Mouse (Mus musculus): ENCODE results near the gene Fmo1. TPM values are rescaled to one million over a fixed set of nuclear protein-coding genes. Genes with fewer than 3 reads are reported as not detected.
"Not testable (repeated sequence)": the region's sequence is repeated elsewhere in the genome, so short reads cannot be mapped to it uniquely, and the experiment has no call there.

Gene Fmo1
- total RNA-seq, 1 experiment from 2014 or later = not detected

- ATAC-seq (ENCODE audit: extremely low read depth, insufficient number of reproducible peaks, low FRiP score, poor library complexity, severe bottlenecking) = no peak
Measured at GRCm38 (mm10) chr1:162813836-162814156, 52.6 kb downstream of the Fmo1 start, which contains the start of gene Fmo4. Gene Fmo4, minus strand, starts transcription at chr1:162813972.

GRCm38 (mm10) chr1:162813143-162813835, 53.1 kb downstream of the Fmo1 start:
- ATAC-seq (ENCODE audit: extremely low read depth, insufficient number of reproducible peaks, low FRiP score, poor library complexity, severe bottlenecking) = no peak

GRCm38 (mm10) chr1:162808541-162808940, 57.9 kb downstream of the Fmo1 start:
- no peak for ATAC-seq (ENCODE audit: extremely low read depth, insufficient number of reproducible peaks, low FRiP score, poor library complexity, severe bottlenecking)

GRCm38 (mm10) chr1:162807441-162807840, 59.0 kb downstream of the Fmo1 start:
- no peak for ATAC-seq (ENCODE audit: extremely low read depth, insufficient number of reproducible peaks, low FRiP score, poor library complexity, severe bottlenecking)

- ATAC-seq (ENCODE audit: extremely low read depth, insufficient number of reproducible peaks, low FRiP score, poor library complexity, severe bottlenecking) = no peak
Measured at GRCm38 (mm10) chr1:162805011-162805410, 61.4 kb downstream of the Fmo1 start.

GRCm38 (mm10) chr1:162796441-162796840, 70.0 kb downstream of the Fmo1 start:
- no peak for ATAC-seq (ENCODE audit: extremely low read depth, insufficient number of reproducible peaks, low FRiP score, poor library complexity, severe bottlenecking)

GRCm38 (mm10) chr1:162792306-162793044, 73.9 kb downstream of the Fmo1 start:
- ATAC-seq (ENCODE audit: extremely low read depth, insufficient number of reproducible peaks, low FRiP score, poor library complexity, severe bottlenecking) = no peak

- no peak for ATAC-seq (ENCODE audit: extremely low read depth, insufficient number of reproducible peaks, low FRiP score, poor library complexity, severe bottlenecking)
Measured at GRCm38 (mm10) chr1:162785222-162785621, 81.2 kb downstream of the Fmo1 start.

- ATAC-seq (ENCODE audit: extremely low read depth, insufficient number of reproducible peaks, low FRiP score, poor library complexity, severe bottlenecking) = no peak
Measured at GRCm38 (mm10) chr1:162783669-162784248, 82.7 kb downstream of the Fmo1 start.

- ATAC-seq (ENCODE audit: extremely low read depth, insufficient number of reproducible peaks, low FRiP score, poor library complexity, severe bottlenecking) = not testable (repeated sequence)
Measured at GRCm38 (mm10) chr1:162781035-162781434, 85.4 kb downstream of the Fmo1 start.

Other genes with a start within 250 kb of the Fmo1 start
- not detected in 2 replicates for gene Myoc, start 227.5 kb downstream of the Fmo1 start, total RNA-seq (2017)
- gene Myocos, start 208.4 kb downstream of the Fmo1 start, total RNA-seq (2017) = not detected in 2 replicates
- 209 and 237 TPM in 2 replicates for gene Prrc2c, start 126.1 kb downstream of the Fmo1 start, total RNA-seq (2017)
- 0.25 TPM in 1 of 2 replicates, not detected in the other for gene Fmo4, start 52.6 kb downstream of the Fmo1 start, total RNA-seq (2017)
- 0.12 TPM in 1 of 2 replicates, not detected in the other for gene Fmo2, start 32.1 kb upstream of the Fmo1 start, total RNA-seq (2017)
- not detected in 2 replicates for gene Fmo6, start 70.9 kb upstream of the Fmo1 start, total RNA-seq (2017)
- not detected in 2 replicates for gene Fmo3, start 117.9 kb upstream of the Fmo1 start, total RNA-seq (2017)
- gene Mroh9, start 219.1 kb upstream of the Fmo1 start, total RNA-seq (2017) = not detected in 2 replicates